Mouse (Mus musculus): Measurements from ENCODE around the gene Parvb.
A peak's percentile ranks its signal among the peaks of the same experiment; 100 is the strongest.

DNA sequence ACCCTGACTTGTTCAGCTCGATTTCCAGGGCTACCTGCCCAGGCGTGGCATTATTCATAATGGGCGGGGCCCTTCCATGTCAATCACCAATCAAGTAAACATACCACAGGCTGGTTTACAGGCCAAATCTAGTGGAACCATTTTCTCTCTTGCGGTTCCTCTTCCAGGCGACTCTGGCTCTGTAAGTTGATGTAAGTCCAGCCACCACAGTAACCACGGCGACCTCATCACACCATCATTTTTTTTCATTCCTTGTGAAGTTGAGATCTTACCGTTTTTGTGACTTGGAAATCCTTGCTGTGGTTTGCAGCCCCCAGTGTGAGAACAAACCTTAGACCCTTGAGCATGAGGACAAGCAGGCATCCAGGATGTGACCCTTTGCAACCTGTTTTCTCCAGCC lies 48.5 kb downstream of the Parvb start:
- no peak for TF ChIP-seq CTCF (IDR thresholded peaks at IDR 0.05; ENCODE audit: control insufficient read depth, insufficient read depth, insufficient read length)
- no peak for TF ChIP-seq FOSL1 (IDR thresholded peaks at IDR 0.05; ENCODE audit: insufficient read depth, low read length, poor library complexity, severe bottlenecking)
- TF ChIP-seq MYOD1 (IDR thresholded peaks at IDR 0.05; ENCODE audit: control insufficient read depth, insufficient read length, low read depth), result no peak
- no peak for TF ChIP-seq CEBPB (IDR thresholded peaks at IDR 0.05; ENCODE audit: low read depth)
- no peak for TF ChIP-seq USF1 (IDR thresholded peaks at IDR 0.05; ENCODE audit: low read depth)
- peak; percentile 7 for TF ChIP-seq MAX (IDR thresholded peaks at IDR 0.05)

Measured in C2C12 (cell line).